Mouse (Mus musculus) lung, adult 2 months (tissue): ENCODE data around the gene Sh3pxd2a. TPM values are rescaled to one million over a fixed set of nuclear protein-coding genes. Genes with fewer than 3 reads are reported as not detected.

ENCODE experiments used
- DNase-seq: peaks from one replicate; pipeline ENCODE4 v3.0.0; 2022
- H3K4me1 ChIP-seq: fragments of 200-500 bp; 2 replicates; pipeline ENCODE4 v1.6.1; 2011; ENCODE audit warnings: low read length; ENCODE audit not compliant: control insufficient read depth, insufficient read depth
- H3K4me3 ChIP-seq: fragments of 200-500 bp; replicated peaks from 2 replicates; pipeline ENCODE3; 2011; ENCODE audit warnings: low read depth, mild to moderate bottlenecking, control low read depth, low read length; ENCODE audit errors: extremely low read depth
- CTCF ChIP-seq: fragments of 200-500 bp; IDR thresholded peaks from 2 replicates; pipeline ENCODE4 v1.5.1; 2011; ENCODE audit warnings: mild to moderate bottlenecking, low read length, control low read depth; ENCODE audit not compliant: insufficient read depth
- POLR2A ChIP-seq: fragments of 200-500 bp; IDR thresholded peaks from 2 replicates; pipeline ENCODE4 v1.6.1; 2011; ENCODE audit warnings: low read depth, mild to moderate bottlenecking, control low read depth, low read length, borderline replicate concordance; ENCODE audit errors: extremely low read depth
- WGBS: fragments of 180-500 bp; shearing (Covaris S2); methylation state at CpG from one replicate; pipeline ENCODE4 v1.1.7; 2018; 5-methylcytosine and 5-hydroxymethylcytosine counted together
- polyA plus RNA-seq: library from polyadenylated mRNA; depleted of rRNA; stranded (reverse); fragments of >200 nt; gene quantifications from 2 replicates; pipeline ENCODE4 v1.2.3, GENCODE M21; 2012

Gene Sh3pxd2a
- polyA plus RNA-seq, 1 experiment: 40.9 TPM

DNA sequence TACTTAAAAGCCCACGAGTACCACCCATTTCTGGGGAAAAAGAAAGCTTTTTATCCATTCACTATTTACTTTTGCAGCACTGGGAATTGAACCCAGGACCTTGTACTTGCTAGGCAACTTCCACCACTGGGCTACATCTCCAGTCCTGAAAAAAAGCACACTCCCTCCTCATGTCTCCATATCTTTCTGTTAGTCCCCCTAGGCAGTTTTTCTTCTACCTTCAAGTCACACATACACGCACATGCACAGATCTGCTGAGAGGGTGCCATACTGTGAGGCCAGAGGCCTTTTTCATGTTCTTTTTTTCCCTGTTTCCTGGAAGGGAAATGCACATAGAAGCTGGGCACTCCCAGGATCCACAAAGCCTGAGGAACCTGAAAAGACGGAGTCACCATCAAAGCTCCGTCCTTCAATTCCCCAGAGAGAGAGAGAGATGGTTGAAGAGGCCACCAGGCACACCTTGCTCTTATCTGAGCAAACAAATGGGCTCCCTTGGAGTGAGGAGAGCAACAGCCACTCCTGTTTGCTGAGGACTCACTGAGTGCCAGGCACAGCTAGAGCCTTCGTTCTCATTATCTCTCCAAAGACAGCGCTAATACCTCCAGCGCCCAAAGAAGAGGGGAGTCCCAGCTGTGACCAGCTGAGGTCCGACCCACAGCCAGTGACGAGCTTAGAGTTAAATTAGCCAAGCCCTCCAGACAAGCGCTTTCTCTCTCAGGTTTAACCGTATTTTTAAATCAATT lies 32.8 kb downstream of the Sh3pxd2a start:
- Histone ChIP-seq H3K4me1 (peaks cover 18% of the 10 kb centered on the region), H3K4me3 (no peak overlapping the region)
- no peak for DNase-seq
- no peak for TF ChIP-seq CTCF
- no peak for TF ChIP-seq POLR2A
- 70% methylated on average over 11 of the region's 11 CpGs for WGBS

DNA sequence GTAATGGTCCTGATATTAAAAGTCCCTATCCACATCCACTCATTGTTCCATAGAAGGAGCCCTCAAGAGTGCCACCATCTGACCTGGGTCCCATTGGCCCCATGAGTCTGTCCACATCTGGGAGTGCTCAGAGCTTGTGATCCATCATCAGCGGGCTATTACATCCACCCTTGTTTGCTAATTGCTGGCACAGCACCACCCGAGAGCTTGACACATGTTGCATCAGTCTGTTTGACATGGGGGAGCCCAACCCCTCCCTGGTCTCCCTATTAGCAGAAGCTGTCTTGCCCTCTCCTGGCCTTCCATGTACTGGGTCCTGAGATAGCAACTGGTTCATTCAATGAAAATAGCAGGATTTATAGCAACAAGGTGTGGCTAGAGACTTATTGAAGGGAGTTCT lies 34.0 kb downstream of the Sh3pxd2a start:
- DNase-seq: no peak
- 80% methylated on average over 2 of the region's 2 CpGs for WGBS
- Histone ChIP-seq H3K4me3 (no peak overlapping the region), H3K4me1 (peaks cover 18% of the 10 kb centered on the region)
- no peak for TF ChIP-seq POLR2A
- TF ChIP-seq CTCF: no peak

DNA sequence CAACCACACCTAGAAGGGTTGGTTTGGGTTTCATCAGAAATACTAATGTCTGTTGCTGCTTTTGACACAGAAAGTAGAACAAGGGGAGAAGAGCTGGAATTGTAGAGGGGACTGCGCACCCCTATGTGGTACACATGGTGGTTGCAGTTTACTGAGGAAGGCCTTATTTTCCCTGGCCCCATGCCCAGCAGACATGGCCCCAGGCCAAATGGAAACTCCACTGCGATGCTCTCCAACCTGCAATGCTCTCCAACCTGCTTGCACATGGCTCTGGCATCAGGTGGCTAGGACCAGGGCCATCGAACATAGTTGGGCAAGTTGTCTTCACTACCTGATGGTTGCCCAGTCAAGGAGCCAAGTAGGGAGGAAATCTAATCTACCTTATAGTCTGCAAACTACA lies 35.0 kb downstream of the Sh3pxd2a start:
- Histone ChIP-seq H3K4me3 (no peak overlapping the region), H3K4me1 (peaks cover 18% of the 10 kb centered on the region)
- DNase-seq: no peak
- TF ChIP-seq CTCF (no peak), POLR2A (no peak)
- 52% methylated on average over 3 of the region's 3 CpGs for WGBS

DNA sequence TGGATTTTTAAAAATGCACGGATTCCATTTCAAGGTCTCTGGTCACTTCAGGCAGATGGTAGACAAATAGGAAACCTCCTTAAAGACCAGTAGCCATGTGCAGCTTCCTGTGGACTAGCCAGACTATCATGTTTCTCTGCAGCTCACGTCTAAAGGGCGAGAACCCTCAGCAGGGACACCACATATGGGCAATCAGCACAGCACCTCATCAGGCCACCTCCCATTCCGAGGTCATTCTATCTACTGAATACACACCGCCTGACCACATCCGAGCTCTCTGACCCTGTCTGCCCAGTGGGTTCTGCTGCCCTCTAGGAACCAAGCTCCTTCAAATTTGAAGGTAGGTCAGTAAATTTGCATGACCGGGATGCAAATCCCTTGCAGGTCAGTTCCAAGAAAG lies 35.4 kb downstream of the Sh3pxd2a start:
- no peak overlapping the region for H3K4me3 ChIP-seq
- peaks cover 18% of the 10 kb centered on the region for H3K4me1 ChIP-seq
- no peak for TF ChIP-seq CTCF
- WGBS: 45% methylated on average over 7 of the region's 7 CpGs
- DNase-seq: no peak

DNA sequence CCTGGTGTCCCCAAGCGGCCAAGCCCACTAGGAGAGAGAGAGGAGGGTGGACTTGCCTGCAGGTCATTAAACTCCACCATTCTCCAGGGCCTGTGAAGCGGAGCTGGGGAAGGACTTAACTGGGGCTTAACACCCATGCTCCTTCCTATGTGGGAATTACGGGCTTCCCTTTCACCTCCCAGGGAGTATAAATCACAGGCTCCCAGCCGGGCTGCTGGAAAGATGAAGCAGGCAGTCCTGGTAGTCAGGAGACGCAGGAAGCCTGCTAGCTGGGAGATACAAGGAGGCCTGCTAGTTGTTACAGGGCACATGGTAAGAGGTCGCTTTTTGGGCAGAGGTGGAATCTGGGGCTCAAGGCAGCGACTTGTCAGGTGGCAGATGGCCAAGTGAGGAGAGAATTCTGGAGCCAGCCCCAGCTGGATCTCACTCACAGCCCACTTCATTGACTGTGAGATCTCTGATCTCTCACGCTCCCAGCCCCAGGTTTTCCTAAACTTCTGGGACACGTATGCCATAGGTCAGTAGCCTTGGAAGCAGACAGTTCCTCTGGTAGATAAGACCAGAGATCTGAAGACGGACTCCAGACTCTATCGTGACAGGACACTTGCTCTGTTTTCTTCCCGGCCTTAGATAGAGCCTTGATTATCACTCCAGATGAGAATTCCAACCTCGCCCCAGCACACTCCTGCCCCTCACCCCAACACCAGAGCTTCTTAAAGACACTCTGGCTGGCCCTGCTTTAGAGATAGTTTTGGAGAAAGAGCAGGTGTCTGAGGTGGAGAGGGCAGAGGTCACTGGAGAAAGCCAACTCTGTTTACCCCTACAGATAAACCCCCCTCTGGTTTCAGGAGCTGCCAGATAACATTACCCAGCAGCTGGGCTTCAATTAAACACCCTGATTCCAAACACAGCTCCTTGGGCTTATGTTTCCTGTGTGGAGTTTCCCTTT lies 36.1 kb downstream of the Sh3pxd2a start:
- TF ChIP-seq POLR2A (no peak), CTCF (no peak)
- WGBS: 42% methylated on average over 13 of the region's 13 CpGs
- peaks cover 18% of the 10 kb centered on the region for H3K4me1 ChIP-seq
- DNase-seq: no peak
- H3K4me3 ChIP-seq: no peak overlapping the region

DNA sequence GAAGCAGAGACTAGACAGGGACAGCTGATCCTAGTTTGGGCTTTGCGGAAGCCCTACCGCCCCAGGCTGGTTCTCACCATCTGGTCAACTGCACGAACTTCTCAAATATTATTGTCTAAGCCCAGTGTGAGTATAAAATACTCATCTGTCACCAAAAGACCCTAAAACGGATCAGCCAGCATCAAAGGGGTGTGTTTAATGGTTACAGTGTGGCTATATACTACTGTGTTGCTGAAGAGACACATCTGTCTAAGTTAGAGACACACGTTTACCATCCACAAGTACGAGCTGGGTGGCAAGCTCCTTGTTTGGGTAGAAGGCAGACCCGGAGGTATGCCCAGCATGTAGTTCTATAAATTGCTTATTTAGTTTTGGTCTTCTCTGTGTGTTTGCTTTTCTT lies 40.6 kb downstream of the Sh3pxd2a start:
- DNase-seq: no peak
- Histone ChIP-seq H3K4me3 (no peak overlapping the region), H3K4me1 (peaks cover 13% of the 10 kb centered on the region)
- WGBS: 78% methylated on average over 7 of the region's 7 CpGs
- TF ChIP-seq POLR2A (no peak), CTCF (no peak)

DNA sequence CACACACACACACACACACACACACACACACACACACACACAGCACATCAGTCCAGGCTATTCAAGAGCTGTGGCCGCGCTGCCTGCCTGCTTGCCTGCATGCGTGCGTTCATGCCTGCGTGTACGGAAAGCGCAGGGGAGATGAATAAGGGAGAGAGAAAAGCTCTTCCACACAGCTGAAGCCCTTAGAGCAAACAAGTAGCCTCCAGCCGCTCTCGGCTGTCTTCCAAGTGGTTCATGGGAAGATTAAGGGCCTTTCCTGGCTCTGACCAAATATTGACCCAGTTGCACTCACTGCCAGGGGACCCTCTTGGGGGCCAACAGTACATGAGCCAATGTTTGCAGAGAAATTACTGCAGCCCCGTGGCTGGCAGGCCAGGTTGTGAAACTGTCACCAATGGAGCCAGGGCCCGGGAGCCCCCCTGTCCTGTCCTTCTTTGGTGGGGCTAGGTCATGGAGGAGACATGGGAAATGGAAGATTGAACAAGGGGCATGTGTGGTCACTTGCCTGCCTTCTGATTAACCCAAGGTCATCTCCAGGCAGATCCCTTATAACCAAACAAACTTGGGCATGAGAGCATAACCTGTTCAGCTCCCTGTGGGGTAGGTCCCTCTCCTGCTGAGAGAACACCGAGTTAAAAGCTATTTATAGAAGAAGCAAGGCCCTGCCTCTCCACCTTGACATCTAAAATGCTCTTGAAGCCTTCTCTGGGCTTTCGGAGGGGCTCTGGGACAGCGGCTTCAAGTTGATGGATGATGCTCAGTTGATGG lies 42.9 kb downstream of the Sh3pxd2a start:
- peak; percentile 63 for DNase-seq
- TF ChIP-seq POLR2A: no peak
- no peak for TF ChIP-seq CTCF
- Histone ChIP-seq H3K4me3 (no peak overlapping the region), H3K4me1 (peaks cover 10% of the 10 kb centered on the region)
- WGBS: 60% methylated on average over 14 of the region's 14 CpGs

DNA sequence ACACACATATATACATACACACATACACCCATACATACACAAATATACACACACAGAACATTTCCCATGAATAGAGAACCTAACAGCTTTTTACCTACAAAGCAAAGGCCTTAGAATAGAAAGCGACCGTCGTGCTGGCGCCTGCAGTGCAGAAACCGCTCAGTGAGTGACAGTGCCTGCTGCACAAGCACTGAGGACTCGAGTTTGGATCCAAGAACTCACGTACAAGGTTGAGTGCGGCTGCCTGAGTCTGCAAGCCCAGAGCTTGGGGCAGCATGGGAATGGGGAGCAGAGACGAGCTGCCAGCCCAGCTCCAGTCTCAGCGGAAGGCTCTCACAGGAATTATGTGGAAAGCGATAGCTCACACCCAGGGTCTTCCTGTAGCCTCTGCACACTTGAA lies 43.7 kb downstream of the Sh3pxd2a start:
- peaks cover 10% of the 10 kb centered on the region for H3K4me1 ChIP-seq
- 70% methylated on average over 11 of the region's 11 CpGs for WGBS
- H3K4me3 ChIP-seq: no peak overlapping the region
- DNase-seq: no peak
- TF ChIP-seq CTCF (no peak), POLR2A (no peak)

DNA sequence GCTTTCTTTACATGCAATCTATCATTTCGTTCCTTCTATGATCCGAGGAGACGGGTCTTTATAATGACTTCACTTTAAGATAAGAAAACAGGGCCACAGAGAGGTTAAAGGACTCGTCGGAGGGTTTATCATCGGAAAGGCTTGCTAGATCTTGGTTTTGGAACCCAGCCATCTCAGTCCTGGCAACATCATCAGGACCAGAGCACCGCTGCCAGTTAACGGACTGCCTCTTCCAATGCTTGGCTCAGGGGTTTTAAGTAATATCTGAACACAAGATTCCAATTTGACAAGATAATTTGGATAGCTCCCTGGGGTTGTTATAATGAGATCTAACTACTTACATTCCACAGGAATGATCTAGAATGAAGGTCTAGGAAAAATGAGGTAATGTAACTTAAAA lies 45.0 kb downstream of the Sh3pxd2a start:
- no peak overlapping the region for H3K4me3 ChIP-seq
- peaks cover 22% of the 10 kb centered on the region for H3K4me1 ChIP-seq
- TF ChIP-seq POLR2A (no peak), CTCF (no peak)
- no peak for DNase-seq
- 43% methylated on average over 8 of the region's 8 CpGs for WGBS

DNA sequence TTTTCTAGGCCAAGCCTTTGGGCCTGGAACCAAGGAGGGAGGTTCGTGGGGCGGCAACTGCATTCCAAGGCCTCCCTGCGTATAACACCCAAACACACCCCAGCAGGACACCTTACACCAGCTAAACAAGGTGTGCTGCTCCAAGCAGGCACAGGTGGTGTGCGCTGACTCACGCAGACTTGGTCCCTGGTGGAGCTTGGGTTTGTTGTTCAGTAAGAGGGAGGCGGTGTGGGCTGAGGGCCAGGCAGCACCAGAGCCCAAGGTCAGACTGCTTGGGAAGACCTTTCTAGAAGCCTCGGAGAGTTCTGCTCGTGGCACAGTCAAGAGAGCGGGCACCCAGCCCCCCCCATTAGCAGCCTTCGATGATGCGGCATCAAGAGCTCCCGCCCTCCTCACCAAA lies 48.0 kb downstream of the Sh3pxd2a start:
- H3K4me1 ChIP-seq: peaks cover 28% of the 10 kb centered on the region
- TF ChIP-seq CTCF: no peak
- WGBS: 75% methylated on average over 12 of the region's 12 CpGs
- H3K4me3 ChIP-seq: no peak overlapping the region
- DNase-seq: no peak
